Mouse (Mus musculus) left cerebral cortex, adult 18-20 months (tissue): Measurements from ENCODE around the gene Slc6a18. TPM values are rescaled to one million over a fixed set of nuclear protein-coding genes. Genes with fewer than 3 reads are reported as not detected.

ENCODE experiments used
- DNase-seq, 2 experiments: peaks; one replicate each; pipeline ENCODE4 v3.0.0; 2021 to 2022; ENCODE audit warnings: low spot score in 2 of 2, mixed read lengths in 1 of 2
- total RNA-seq, 2 experiments: library from RNA; stranded (reverse); gene quantifications; 2 replicates each; pipeline ENCODE4 v1.2.3; 2021

Gene Slc6a18
- total RNA-seq, 2 experiments from 2014 or later: not detected

DNA sequence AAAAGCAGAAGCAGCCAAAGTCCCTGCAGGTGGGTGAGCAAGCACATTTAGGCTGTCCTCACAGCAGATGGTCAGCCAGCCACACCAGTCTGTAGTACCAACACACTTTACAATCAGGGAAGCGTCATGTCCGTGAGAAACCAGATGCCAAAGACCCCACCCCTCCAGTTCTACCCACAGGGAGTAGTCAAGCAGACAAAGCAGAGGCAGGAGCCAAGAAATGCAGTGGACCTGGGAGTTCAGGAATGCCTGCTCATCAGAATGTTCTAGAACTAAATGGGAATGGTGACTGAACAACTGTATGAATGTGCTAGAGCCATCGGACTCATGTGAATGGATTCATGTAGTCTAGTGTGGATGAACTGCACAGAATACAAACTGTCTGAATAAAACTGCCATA lies 9.8 kb upstream of the Slc6a18 start:
- no peak for DNase-seq

DNA sequence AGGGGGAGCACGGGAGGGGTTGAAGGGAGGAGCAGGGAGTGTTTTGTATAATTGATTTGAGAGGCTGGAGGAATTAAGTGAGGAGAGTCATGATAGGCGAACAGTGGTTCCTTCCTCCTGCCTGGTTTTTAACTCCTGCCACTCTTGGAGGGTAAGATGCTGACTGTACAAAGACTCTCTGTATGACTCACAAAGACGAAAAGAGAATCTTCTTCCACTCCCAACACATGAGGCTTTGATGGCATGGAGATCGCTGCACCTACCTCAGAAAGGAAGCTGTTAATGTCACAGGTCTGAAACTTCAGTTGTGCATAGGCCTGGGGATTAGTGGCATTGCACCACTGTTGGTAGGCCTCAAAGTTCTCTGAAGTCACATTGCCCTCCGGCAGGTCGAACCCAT lies 7.7 kb upstream of the Slc6a18 start:
- DNase-seq: no peak

DNA sequence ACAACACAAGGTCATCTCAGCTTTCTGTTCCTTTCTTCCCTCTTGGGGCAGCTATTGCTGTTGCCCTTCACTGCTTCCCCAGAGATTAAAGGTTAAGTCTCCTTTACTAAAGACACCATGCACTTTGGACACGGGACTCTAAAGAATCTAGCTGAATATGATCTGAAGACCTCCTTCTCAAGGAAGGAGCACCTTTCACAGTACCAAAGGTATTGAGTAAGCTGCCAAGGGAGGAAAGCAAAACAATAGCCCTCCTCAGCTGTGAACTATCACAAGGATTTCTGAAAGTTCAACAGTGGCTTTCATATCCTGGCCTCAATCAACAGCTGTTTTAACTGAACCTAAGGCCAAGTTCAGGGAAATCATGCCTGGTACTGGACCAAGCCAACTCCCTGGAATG lies 6.6 kb upstream of the Slc6a18 start:
- no peak for DNase-seq

DNA sequence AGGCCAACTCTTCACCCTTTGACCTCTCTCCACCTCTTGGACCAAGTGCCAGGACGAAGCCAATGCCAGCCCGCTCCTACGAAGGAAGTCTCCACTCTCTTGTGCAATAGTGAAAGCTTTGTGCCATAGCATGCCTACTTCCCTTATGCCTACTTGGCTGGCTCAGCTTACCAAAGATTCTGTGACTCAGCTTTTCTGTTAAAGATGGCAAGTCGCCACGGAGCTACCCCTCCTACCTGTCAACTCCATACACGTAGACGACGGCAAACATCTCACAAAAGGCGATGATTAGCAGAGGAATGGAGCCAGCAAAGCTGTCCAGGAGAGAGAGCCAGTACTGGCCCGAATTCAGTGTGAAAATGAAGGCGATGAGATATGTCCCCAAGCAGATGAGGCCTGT lies 5.9 kb upstream of the Slc6a18 start:
- peak; percentile 28 to 56 for DNase-seq

DNA sequence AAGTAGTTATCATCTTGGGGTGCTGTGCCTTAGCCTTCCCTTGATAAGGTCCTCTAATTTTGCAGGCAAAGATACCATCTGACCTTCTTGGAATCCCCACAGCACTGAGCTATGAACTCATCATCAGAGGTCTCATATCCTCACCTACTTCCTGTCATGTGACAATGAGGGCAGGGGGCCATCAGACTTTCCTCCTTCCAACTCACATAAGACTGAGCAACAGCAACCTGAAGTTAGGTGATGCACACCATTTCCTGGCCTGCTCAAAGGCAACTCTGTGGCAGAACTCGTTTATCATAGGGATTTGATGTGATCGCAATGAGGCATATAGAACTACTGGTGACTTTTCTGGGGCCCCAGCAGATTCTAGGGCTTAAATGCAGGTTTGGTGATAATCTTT lies 4.4 kb upstream of the Slc6a18 start:
- DNase-seq: no peak

DNA sequence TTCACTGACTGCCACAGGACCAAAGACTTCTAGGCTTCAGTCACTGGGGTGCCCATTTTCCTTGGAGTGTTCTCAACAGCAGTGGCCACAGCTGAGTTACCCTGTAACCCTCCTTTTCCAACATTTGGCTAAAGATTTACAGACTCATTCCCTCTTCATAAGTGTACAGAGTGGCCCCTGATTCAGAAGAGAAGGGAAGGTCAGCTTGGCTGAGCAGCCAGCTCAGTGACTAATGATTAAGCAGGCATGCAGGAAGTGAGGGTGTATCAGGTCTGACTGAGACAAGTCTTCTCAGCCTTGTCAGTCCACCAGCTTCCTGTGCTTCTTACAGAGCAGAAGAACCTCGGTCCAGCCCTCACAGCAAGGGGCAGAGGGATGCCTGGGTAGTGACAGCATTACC lies 2.6 kb upstream of the Slc6a18 start:
- DNase-seq: no peak

DNA sequence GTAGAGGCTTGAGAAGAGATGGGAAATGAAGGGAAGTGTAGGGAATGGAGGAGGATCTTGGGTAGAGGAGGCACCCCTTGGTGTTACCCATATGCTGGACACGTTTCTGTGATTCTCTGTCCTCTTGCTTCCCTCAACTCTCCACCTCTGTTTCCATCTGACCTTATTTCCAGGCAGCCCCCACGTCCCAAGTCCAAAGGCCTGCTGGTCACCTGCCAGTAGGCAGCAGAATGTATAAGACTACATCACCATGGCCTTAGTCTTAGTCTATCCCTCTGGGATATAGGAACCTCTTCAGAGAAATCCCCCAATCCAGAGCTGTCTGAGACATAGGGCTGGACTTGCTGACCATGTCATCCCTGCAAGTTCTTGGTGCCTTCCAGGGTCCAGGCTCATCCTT lies 1.5 kb upstream of the Slc6a18 start:
- DNase-seq: no peak

DNA sequence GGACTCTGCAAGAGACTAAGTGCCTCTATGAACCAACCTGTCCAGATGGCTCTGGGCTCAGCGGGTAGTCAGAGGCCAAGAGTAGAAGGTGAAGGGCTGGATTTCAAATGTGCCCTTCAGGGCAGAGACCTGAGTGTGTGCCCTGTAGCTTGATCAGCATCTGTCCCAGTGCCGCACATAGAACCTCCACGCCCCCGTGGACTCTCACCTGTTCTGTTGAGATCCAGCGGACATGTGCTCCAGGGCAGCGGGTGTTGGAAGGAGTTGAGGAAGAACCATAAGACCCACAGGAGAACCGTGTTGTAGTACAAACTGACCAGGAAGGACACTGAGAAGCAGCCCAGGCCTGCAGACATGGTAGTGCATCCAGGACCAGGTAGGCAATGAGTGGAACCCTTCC lies 2.7 kb downstream of the Slc6a18 start:
- no peak for DNase-seq

DNA sequence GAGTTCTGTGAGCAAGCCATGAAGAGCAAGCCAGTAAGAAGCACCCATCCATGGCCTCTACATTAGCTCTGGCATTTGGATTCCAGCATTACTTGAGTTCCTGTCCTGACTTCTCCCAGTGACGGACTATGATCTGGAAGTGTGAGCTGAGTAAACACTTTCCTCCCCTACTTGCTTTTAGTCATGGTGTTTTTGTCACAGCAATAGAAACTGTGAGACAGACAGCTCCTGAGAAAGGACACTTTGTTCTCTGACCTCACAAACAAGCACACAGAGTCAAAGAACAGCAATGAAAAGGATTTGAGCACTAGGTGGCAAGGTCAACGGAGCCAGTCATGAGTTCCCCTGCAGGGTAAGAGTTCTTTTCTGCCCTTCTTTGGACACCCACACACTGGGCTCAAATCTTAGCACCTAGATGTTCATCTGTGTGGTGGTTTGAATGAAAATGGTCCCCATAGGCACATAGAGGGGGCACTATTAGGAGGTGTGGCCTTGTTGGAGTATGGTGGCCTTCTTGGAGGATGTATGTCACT lies 17.6 kb downstream of the Slc6a18 start:
- DNase-seq: no peak

DNA sequence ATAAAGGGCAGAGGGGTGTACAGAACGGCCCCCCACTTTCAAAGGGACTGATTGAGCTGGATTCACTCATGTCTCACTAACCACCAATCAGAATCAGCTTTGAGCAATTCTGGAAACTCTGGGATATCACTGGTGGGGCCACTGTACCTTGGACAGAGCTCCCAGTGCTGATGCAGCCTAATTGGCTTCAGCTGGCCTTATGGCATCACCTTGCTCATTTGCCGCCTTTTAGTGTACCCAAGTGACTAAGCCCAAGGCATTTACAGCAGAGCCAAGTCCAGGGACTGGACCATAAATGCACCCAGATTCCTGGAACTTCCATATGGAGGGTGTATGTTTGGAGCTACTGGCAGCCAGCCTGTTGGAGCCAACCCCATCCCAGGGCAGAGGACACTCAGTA lies 18.9 kb downstream of the Slc6a18 start:
- DNase-seq: no peak

DNA sequence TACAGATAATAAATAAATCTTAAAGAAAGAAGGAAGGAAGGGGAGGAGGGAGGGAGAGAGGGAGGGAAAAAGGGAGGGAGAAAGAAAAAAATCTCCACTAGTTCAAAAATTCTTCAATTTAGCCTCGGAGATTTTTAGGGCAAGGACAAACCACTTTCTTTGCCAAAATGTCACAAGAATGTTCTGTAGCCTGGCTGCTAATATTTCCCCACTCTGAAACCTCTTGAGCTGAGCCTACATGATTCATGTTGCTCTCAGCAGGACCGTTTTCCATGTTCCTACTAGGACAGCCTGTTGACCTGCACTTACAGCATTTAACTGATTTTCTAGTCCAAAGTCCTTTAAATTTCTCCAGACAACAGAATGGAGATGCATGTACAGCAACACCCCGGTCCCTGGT lies 22.8 kb downstream of the Slc6a18 start:
- DNase-seq: no peak

DNA sequence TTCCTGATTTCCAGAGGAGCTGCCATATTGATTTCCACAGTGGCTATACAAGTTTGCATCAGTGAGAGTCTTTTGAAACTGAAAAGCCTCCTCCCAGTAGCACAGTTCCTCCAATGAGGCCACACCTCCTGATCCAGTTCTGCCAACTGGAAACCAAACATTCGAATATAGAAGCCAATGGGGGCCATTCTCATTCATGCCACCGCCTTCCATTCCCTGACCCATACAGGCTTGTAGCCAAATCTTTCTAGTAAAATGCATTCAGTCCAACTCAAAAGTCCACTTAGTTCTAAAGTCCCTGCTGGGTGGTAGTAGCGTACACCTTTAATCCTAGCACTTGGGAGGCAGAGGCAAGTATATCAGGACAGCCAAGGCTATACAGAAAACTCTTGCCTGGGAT lies 24.6 kb downstream of the Slc6a18 start:
- DNase-seq: no peak

DNA sequence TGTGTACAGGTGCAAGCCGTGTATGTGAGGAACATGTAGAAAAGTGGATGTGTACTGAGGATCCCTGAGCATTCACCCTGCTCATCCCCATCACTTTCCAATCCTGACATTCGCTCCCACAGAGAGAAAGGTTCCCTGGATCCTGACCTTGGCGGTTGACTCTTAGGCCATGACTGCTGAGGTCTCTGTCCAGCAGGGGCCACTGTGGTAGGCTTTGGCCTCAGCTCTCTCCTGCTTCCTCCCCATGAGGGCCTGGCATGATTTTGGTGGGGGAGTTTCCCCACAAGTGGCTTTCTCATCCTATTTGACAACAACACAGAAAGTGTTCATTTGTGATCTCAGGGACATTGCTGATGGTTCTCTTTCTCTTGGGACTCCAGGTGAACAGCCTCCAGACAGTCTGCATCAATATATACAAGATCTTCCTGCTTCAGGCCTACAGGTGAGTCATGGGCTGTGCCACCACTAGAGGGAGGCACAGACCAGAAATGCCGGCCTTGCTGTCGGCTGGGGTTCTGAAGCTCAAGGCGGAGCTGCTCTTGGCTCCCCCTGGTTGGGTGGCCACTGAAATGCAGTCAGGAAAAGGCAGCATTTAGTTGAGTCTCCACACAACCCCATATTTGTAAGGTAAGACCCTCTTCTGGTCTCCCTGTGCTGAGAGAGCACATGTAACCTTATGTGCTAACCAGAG lies 31.3 kb downstream of the Slc6a18 start:
- DNase-seq: peak; percentile 53 to 60

DNA sequence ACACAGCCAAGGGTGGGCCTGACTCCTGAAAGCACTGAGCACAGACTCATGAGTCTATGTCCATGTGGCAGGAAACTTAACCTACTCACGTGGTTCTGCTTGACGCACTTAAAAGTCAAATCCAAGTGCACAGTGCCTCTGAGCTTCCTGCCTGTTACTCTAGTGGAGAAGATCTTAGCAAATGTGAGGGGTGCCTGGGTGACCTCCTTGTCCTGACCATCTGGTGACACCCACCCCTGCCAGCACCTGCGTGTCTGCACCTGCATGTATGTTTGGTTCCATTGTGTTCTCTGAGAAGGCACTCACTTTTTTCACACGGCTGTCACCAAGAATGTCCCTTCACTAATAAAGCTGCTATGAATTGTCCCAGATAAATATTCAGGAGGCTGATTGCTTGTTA lies 36.5 kb downstream of the Slc6a18 start:
- no peak for DNase-seq

DNA sequence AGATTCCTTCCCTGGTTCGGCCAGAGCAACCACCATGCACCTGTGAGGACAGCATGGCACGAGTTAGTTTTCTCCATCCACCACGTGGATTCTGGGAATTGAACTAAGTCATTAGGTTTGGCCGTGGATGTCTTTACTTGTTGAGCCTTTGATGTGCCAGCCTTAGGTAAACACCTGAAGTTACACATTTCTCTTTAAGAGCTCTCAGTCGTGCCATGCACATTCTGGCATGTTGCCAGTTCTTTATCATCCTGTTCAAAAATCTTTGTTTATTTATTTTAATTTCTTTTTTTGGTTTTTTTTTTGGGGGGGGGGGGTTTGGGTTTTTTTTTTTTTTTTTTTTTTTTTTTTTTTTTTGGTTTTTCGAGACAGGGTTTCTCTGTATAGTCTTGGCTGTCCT lies 40.0 kb downstream of the Slc6a18 start:
- DNase-seq: no peak

DNA sequence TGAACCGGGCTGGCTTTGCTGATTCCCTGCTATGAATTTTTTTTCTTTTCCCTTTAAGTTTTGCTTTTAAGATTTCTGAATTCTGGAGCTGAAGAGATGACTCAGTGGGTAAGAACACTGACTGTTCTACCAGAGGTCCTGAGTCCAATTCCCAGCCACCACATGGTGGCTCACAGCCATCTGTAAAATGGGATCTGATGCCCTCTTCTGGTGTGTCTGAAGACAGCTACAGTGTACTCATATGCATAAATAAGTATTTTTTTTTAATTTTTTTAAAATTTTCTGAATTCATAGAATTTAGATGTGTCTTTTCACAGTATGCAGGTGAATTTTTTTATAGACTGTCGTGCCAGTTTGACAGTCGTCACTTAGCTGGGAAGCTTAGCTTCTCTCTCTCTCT lies 46.0 kb downstream of the Slc6a18 start:
- DNase-seq: no peak

DNA sequence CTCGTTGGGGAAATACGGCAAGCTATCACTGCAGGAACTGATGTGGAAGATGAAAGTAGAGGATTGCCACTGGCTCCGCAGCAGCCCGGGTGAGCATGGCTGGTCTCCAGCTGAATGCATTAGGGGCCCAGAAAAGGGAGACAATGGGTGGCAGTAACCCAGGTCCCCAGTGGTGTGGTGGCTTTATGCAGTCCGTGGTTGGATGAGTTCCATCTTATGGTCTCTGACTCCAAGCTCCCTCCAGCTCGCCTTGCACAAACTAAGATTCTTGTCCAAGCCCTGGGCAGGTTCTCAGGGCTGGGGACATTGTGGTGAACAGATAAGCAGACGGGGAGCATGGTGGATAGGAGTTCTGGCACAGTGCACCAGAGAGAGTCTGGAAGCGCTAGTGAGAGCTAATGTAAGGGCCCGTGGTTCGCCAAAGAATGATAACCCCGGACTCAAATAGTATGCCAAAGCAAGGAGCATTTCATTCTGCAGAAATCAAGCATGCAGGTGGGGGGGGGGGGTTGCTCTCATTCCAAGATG lies 49.2 kb downstream of the Slc6a18 start:
- no peak for DNase-seq

DNA sequence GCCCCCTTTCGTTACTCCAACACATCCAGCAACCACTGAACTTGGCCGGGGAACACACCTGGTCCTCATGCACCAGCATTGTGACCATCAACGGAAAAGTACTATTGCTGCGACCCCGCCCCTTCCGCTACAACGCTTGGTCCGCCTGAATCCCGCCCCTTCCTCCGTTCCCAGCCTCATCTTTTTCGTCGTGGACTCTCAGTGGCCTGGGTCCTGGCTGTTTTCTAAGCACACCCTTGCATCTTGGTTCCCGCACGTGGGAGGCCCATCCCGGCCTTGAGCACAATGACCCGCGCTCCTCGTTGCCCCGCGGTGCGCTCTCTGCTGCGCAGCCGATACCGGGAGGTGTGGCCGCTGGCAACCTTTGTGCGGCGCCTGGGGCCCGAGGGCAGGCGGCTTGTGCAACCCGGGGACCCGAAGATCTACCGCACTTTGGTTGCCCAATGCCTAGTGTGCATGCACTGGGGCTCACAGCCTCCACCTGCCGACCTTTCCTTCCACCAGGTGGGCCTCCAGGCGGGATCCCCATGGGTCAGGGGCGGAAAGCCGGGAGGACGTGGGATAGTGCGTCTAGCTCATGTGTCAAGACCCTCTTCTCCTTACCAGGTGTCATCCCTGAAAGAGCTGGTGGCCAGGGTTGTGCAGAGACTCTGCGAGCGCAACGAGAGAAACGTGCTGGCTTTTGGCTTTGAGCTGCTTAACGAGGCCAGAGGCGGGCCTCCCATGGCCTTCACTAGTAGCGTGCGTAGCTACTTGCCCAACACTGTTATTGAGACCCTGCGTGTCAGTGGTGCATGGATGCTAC lies 50.9 kb downstream of the Slc6a18 start, which contains the start of gene Tert:
TSS of gene Tert (plus strand) at position 167 of the 805 bp plus-strand sequence.
- DNase-seq: peak; percentile 41 to 46

DNA sequence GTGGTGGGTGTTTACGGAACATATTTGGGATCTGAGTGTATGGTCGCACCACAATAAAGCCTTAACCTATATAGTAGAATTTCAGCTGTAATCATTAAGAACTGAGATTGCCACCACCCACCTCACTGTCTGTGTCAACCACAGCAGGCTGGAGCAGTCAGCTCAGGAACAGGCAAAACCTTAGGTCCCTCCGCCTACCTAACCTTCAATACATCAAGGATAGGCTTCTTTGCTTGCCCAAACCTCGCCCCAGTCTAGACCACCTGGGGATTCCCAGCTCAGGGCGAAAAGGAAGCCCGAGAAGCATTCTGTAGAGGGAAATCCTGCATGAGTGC lies 51.4 kb downstream of the Slc6a18 start:
- DNase-seq: no peak

DNA sequence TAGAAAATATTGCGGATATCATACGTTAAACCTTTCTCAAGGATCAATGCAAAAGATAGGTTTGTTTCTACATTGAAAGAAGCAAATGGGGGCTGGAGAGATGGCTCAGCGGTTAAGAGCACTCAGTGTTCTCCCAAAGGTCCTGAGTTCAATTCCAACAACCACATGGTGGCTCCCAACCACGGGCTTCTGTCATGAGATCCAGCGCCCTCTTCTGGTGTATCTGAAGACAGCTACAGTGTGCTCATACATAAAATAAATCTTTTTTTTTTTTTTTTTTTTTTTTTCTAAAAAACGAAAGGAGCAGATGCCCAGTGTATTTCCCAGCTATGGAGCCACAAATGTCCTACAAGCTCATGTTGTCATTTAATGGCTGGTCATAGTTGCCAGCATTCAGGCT lies 57.2 kb downstream of the Slc6a18 start:
- no peak for DNase-seq

DNA sequence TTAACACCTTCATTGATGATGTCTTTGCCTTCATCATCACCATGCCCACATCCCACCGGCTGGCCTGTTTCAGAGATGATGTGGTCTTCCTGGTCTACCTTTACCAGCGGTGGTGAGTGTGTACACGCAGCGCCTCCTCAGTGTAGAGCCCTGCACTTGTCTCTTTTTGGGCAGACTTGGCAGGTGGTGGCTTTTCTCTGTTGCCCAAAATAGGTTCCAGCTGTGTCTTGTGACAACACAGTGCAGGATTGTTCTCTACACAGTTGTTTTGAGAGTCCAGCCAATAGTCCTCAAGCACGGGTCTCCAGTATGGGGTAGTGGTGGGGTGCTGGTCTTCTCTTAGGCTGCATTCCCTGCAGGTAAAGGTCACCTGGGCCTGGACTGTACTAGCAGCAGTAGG lies 59.4 kb downstream of the Slc6a18 start:
- no peak for DNase-seq
